Mouse (Mus musculus): ENCODE results near the gene Mid1. TPM values are rescaled to one million over a fixed set of nuclear protein-coding genes. Genes with fewer than 3 reads are reported as not detected.
A peak's percentile ranks its signal among the peaks of the same experiment; 100 is the strongest.

Gene Mid1
- 7.3 and 9.2 TPM in 2 replicates for polyA plus RNA-seq (2016; fragmentation: Nextera tagmentation; extraction: Ambion mirVana)

- Histone ChIP-seq H3K4me3 (replicated peaks) (peak within 1 kb of the TSS; percentile 23; the same call in 1 of the 2 replicates), H3K27me3 (peaks cover 7% of the 10 kb centered on the region), H3K9me3 (no peaks in the 10 kb centered on the region), H3K27ac (no peak within 1 kb of the TSS; the same call in 1 of the 2 replicates), H3K4me2 (peak within 1 kb of the TSS; percentile 47), H3K36me3 (no peaks in the 10 kb centered on the region), H3K4me1 (replicated peaks) (no peaks in the 10 kb centered on the region), H3K9ac (replicated peaks) (no peak within 1 kb of the TSS; the same call in 1 of the 2 replicates)
- WGBS: 16% methylated on average over 10 of the region's 10 CpGs
- ATAC-seq (ENCODE audit: insufficient number of reproducible peaks, insufficient read depth, low FRiP score, low TSS enrichment, low read depth): no peak
These were observed at the start of gene Mid1 for GRCm38 (mm10) chrX:169685131-169685530. Gene Mid1, plus strand, starts transcription at chrX:169685199.

GRCm38 (mm10) chrX:169673056-169673455, 11.9 kb upstream of the Mid1 start:
- no peaks in the 10 kb centered on the region for H3K36me3 ChIP-seq
- peaks cover 10% of the 10 kb centered on the region for H3K27me3 ChIP-seq
- no peak for ATAC-seq (ENCODE audit: insufficient number of reproducible peaks, insufficient read depth, low FRiP score, low TSS enrichment, low read depth)
- H3K9me3 ChIP-seq: no peaks in the 10 kb centered on the region
- H3K4me3 ChIP-seq (replicated peaks): no peak overlapping the region
- no peak overlapping the region for H3K9ac ChIP-seq (replicated peaks)
- H3K27ac ChIP-seq: no peak overlapping the region
- no peak overlapping the region for H3K4me2 ChIP-seq
- no peaks in the 10 kb centered on the region for H3K4me1 ChIP-seq (replicated peaks)

GRCm38 (mm10) chrX:169676313-169676712, 8.7 kb upstream of the Mid1 start:
- H3K27me3 ChIP-seq: peaks cover 5% of the 10 kb centered on the region

GRCm38 (mm10) chrX:169685731-169686130, 732 bp downstream of the Mid1 start:
- Histone ChIP-seq H3K9ac (replicated peaks) (no peak overlapping the region; the same call in 1 of the 2 replicates), H3K4me3 (replicated peaks) (peak overlapping the region; percentile 23; the same call in 1 of the 2 replicates), H3K4me2 (peak overlapping the region; percentile 47), H3K9me3 (no peaks in the 10 kb centered on the region), H3K27ac (no peak overlapping the region), H3K27me3 (peaks cover 7% of the 10 kb centered on the region), H3K4me1 (replicated peaks) (no peaks in the 10 kb centered on the region), H3K36me3 (no peaks in the 10 kb centered on the region)
- ATAC-seq (ENCODE audit: insufficient number of reproducible peaks, insufficient read depth, low FRiP score, low TSS enrichment, low read depth): no peak
- 36% methylated on average over 8 of the region's 8 CpGs for WGBS

More at GRCm38 (mm10) chrX:169676313-169676712, 8.7 kb upstream of the Mid1 start:
- Histone ChIP-seq H3K4me1 (replicated peaks) (no peaks in the 10 kb centered on the region), H3K36me3 (no peaks in the 10 kb centered on the region), H3K9me3 (no peaks in the 10 kb centered on the region), H3K9ac (replicated peaks) (no peak overlapping the region), H3K4me2 (no peak overlapping the region), H3K27ac (no peak overlapping the region), H3K4me3 (replicated peaks) (no peak overlapping the region)
- 51% methylated on average over 4 of the region's 4 CpGs for WGBS
- no peak for ATAC-seq (ENCODE audit: insufficient number of reproducible peaks, insufficient read depth, low FRiP score, low TSS enrichment, low read depth)

GRCm38 (mm10) chrX:169691217-169691616, 6.2 kb downstream of the Mid1 start:
- H3K9ac ChIP-seq (replicated peaks): no peak overlapping the region
- H3K4me2 ChIP-seq: no peak overlapping the region
- ATAC-seq (ENCODE audit: insufficient number of reproducible peaks, insufficient read depth, low FRiP score, low TSS enrichment, low read depth): no peak
- H3K27me3 ChIP-seq: peaks cover 13% of the 10 kb centered on the region
- no peak overlapping the region for H3K27ac ChIP-seq
- H3K4me3 ChIP-seq (replicated peaks): no peak overlapping the region
- 41% methylated on average over 2 of the region's 2 CpGs for WGBS
- H3K36me3 ChIP-seq: no peaks in the 10 kb centered on the region
- H3K9me3 ChIP-seq: no peaks in the 10 kb centered on the region
- no peaks in the 10 kb centered on the region for H3K4me1 ChIP-seq (replicated peaks)

- H3K27me3 ChIP-seq: peaks cover 14% of the 10 kb centered on the region
- WGBS: 47% methylated on average over 2 of the region's 2 CpGs
- no peak overlapping the region for H3K9ac ChIP-seq (replicated peaks)
- no peaks in the 10 kb centered on the region for H3K9me3 ChIP-seq
- no peak overlapping the region for H3K27ac ChIP-seq
- ATAC-seq (ENCODE audit: insufficient number of reproducible peaks, insufficient read depth, low FRiP score, low TSS enrichment, low read depth): no peak
- H3K4me1 ChIP-seq (replicated peaks): no peaks in the 10 kb centered on the region
- H3K4me3 ChIP-seq (replicated peaks): no peak overlapping the region
- H3K4me2 ChIP-seq: no peak overlapping the region
- H3K36me3 ChIP-seq: no peaks in the 10 kb centered on the region
These were observed 6.7 kb downstream of the Mid1 start for GRCm38 (mm10) chrX:169691675-169692074.

GRCm38 (mm10) chrX:169692225-169692909, 7.4 kb downstream of the Mid1 start:
- Histone ChIP-seq H3K4me1 (replicated peaks) (no peaks in the 10 kb centered on the region), H3K4me2 (no peak overlapping the region), H3K4me3 (replicated peaks) (no peak overlapping the region), H3K27ac (no peak overlapping the region), H3K9ac (replicated peaks) (no peak overlapping the region), H3K36me3 (no peaks in the 10 kb centered on the region), H3K27me3 (peaks cover 14% of the 10 kb centered on the region), H3K9me3 (no peaks in the 10 kb centered on the region)
- 61% methylated on average over 6 of the region's 6 CpGs for WGBS
- no peak for ATAC-seq (ENCODE audit: insufficient number of reproducible peaks, insufficient read depth, low FRiP score, low TSS enrichment, low read depth)

- H3K9me3 ChIP-seq: no peaks in the 10 kb centered on the region
- peaks cover 31% of the 10 kb centered on the region for H3K27me3 ChIP-seq
- no peak overlapping the region for H3K4me2 ChIP-seq
- H3K27ac ChIP-seq: no peak overlapping the region
- H3K4me1 ChIP-seq (replicated peaks): no peaks in the 10 kb centered on the region
- WGBS: 74% methylated on average over 2 of the region's 2 CpGs
- no peak for ATAC-seq (ENCODE audit: insufficient number of reproducible peaks, insufficient read depth, low FRiP score, low TSS enrichment, low read depth)
- no peak overlapping the region for H3K4me3 ChIP-seq (replicated peaks)
- H3K9ac ChIP-seq (replicated peaks): no peak overlapping the region
- H3K36me3 ChIP-seq: no peaks in the 10 kb centered on the region
These were observed 19.1 kb downstream of the Mid1 start for GRCm38 (mm10) chrX:169704016-169704602.

GRCm38 (mm10) chrX:169723511-169723910, 38.5 kb downstream of the Mid1 start:
- ATAC-seq (ENCODE audit: insufficient number of reproducible peaks, insufficient read depth, low FRiP score, low TSS enrichment, low read depth): no peak
- Histone ChIP-seq H3K27me3 (peaks cover 16% of the 10 kb centered on the region), H3K4me1 (replicated peaks) (no peaks in the 10 kb centered on the region), H3K4me2 (no peak overlapping the region), H3K9me3 (no peaks in the 10 kb centered on the region), H3K9ac (replicated peaks) (no peak overlapping the region), H3K27ac (no peak overlapping the region), H3K36me3 (no peaks in the 10 kb centered on the region), H3K4me3 (replicated peaks) (no peak overlapping the region)
- WGBS: 92% methylated on average over 1 of the region's 1 CpGs

GRCm38 (mm10) chrX:169735387-169735969, 50.5 kb downstream of the Mid1 start:
- Histone ChIP-seq H3K27me3 (peaks cover 31% of the 10 kb centered on the region), H3K9ac (replicated peaks) (no peak overlapping the region)

GRCm38 (mm10) chrX:169758001-169758400, 73.0 kb downstream of the Mid1 start:
- Histone ChIP-seq H3K9me3 (no peaks in the 10 kb centered on the region), H3K27me3 (peaks cover 10% of the 10 kb centered on the region; the same call in 1 of the 2 replicates), H3K9ac (replicated peaks) (no peak overlapping the region), H3K4me3 (replicated peaks) (no peak overlapping the region), H3K4me1 (replicated peaks) (no peaks in the 10 kb centered on the region), H3K27ac (no peak overlapping the region), H3K36me3 (no peaks in the 10 kb centered on the region), H3K4me2 (no peak overlapping the region)
- ATAC-seq (ENCODE audit: insufficient number of reproducible peaks, insufficient read depth, low FRiP score, low TSS enrichment, low read depth): no peak
- WGBS: 88% methylated on average over 3 of the region's 3 CpGs

More at GRCm38 (mm10) chrX:169735387-169735969, 50.5 kb downstream of the Mid1 start:
- no peak for ATAC-seq (ENCODE audit: insufficient number of reproducible peaks, insufficient read depth, low FRiP score, low TSS enrichment, low read depth)
- Histone ChIP-seq H3K9me3 (no peaks in the 10 kb centered on the region), H3K36me3 (no peaks in the 10 kb centered on the region), H3K4me1 (replicated peaks) (no peaks in the 10 kb centered on the region), H3K4me3 (replicated peaks) (no peak overlapping the region), H3K27ac (no peak overlapping the region), H3K4me2 (no peak overlapping the region)
- 69% methylated on average over 3 of the region's 3 CpGs for WGBS
